Mouse (Mus musculus): ENCODE data around the gene Srsf2. TPM values are rescaled to one million over a fixed set of nuclear protein-coding genes. Genes with fewer than 3 reads are reported as not detected.

Srsf2 gene
- polyA plus RNA-seq, 1 experiment: 109 TPM

- H3K36me3 ChIP-seq (ENCODE audit: control insufficient read depth): no peaks in the 10 kb centered on the region
- peaks cover 6% of the 10 kb centered on the region for H3K4me1 ChIP-seq (ENCODE audit: control insufficient read depth)
- TF ChIP-seq GATA1 (IDR thresholded peaks at IDR 0.05; ENCODE audit: low read length) (no peak), TAL1 (IDR thresholded peaks at IDR 0.05; ENCODE audit: low read length) (no peak)
- H3K27me3 ChIP-seq (ENCODE audit: control insufficient read depth): peaks cover 8% of the 10 kb centered on the region
- H3K9me3 ChIP-seq (ENCODE audit: control insufficient read depth, low read length): no peaks in the 10 kb centered on the region
- no peak overlapping the region for H3K4me3 ChIP-seq (replicated peaks)
Observed at GRCm38 (mm10) chr11:116807526-116807925, 45.4 kb downstream of the Srsf2 start.

- TF ChIP-seq TAL1 (IDR thresholded peaks at IDR 0.05; ENCODE audit: low read length): no peak
- no peak for TF ChIP-seq GATA1 (IDR thresholded peaks at IDR 0.05; ENCODE audit: low read length)
- Histone ChIP-seq H3K9me3 (ENCODE audit: control insufficient read depth, low read length) (no peaks in the 10 kb centered on the region), H3K36me3 (ENCODE audit: control insufficient read depth) (no peaks in the 10 kb centered on the region), H3K4me1 (ENCODE audit: control insufficient read depth) (peaks cover 6% of the 10 kb centered on the region), H3K27me3 (ENCODE audit: control insufficient read depth) (peaks cover 8% of the 10 kb centered on the region), H3K4me3 (replicated peaks) (no peak overlapping the region)
Observed at GRCm38 (mm10) chr11:116807116-116807515, 45.8 kb downstream of the Srsf2 start.

- no peak for TF ChIP-seq GATA1 (IDR thresholded peaks at IDR 0.05; ENCODE audit: low read length)
- no peak for TF ChIP-seq TAL1 (IDR thresholded peaks at IDR 0.05; ENCODE audit: low read length)
- Histone ChIP-seq H3K4me1 (ENCODE audit: control insufficient read depth) (peaks cover 5% of the 10 kb centered on the region), H3K9me3 (ENCODE audit: control insufficient read depth, low read length) (no peaks in the 10 kb centered on the region), H3K36me3 (ENCODE audit: control insufficient read depth) (no peaks in the 10 kb centered on the region), H3K4me3 (replicated peaks) (no peak overlapping the region), H3K27me3 (ENCODE audit: control insufficient read depth) (peaks cover 8% of the 10 kb centered on the region)
Observed at GRCm38 (mm10) chr11:116806136-116807071, 46.5 kb downstream of the Srsf2 start.

- TF ChIP-seq GATA1 (IDR thresholded peaks at IDR 0.05; ENCODE audit: low read length) (no peak), TAL1 (IDR thresholded peaks at IDR 0.05; ENCODE audit: low read length) (no peak)
- Histone ChIP-seq H3K36me3 (ENCODE audit: control insufficient read depth) (no peaks in the 10 kb centered on the region), H3K27me3 (ENCODE audit: control insufficient read depth) (no peaks in the 10 kb centered on the region), H3K4me3 (replicated peaks) (no peak overlapping the region), H3K9me3 (ENCODE audit: control insufficient read depth, low read length) (no peaks in the 10 kb centered on the region), H3K4me1 (ENCODE audit: control insufficient read depth) (peaks cover 1% of the 10 kb centered on the region)
Observed at GRCm38 (mm10) chr11:116802709-116803108, 50.2 kb downstream of the Srsf2 start.

- H3K36me3 ChIP-seq (ENCODE audit: control insufficient read depth): no peaks in the 10 kb centered on the region
- no peaks in the 10 kb centered on the region; the same call in 1 of the 2 replicates for H3K27me3 ChIP-seq (ENCODE audit: control insufficient read depth)
- no peak overlapping the region for H3K4me3 ChIP-seq (replicated peaks)
- peaks cover 3% of the 10 kb centered on the region for H3K4me1 ChIP-seq (ENCODE audit: control insufficient read depth)
- H3K9me3 ChIP-seq (ENCODE audit: control insufficient read depth, low read length): no peaks in the 10 kb centered on the region
- TF ChIP-seq GATA1 (IDR thresholded peaks at IDR 0.05; ENCODE audit: low read length): no peak
- no peak for TF ChIP-seq TAL1 (IDR thresholded peaks at IDR 0.05; ENCODE audit: low read length)
Observed at GRCm38 (mm10) chr11:116801106-116801505, 51.8 kb downstream of the Srsf2 start.

Other genes with a start within 250 kb of the Srsf2 start
- 1.6 and 1.8 TPM in 2 replicates for gene Rhbdf2, start 226.1 kb downstream of the Srsf2 start, polyA plus RNA-seq (2012)
- not detected in 2 replicates for gene Prcd, start 199.6 kb downstream of the Srsf2 start, polyA plus RNA-seq (2012)
- 0.02 TPM in 1 of 2 replicates, not detected in the other for gene Cygb, start 198.8 kb downstream of the Srsf2 start, polyA plus RNA-seq (2012)
- gene St6galnac1, start 77.6 kb downstream of the Srsf2 start, polyA plus RNA-seq (2012): not detected in 2 replicates
- gene Mxra7, start 25.0 kb downstream of the Srsf2 start, polyA plus RNA-seq (2012): 0.03 and 0.05 TPM in 2 replicates
- 3.4 and 3.5 TPM in 2 replicates for gene Mettl23, start 9.8 kb downstream of the Srsf2 start, polyA plus RNA-seq (2012)
- 3.6 and 5.9 TPM in 2 replicates for gene Jmjd6, start 9.6 kb downstream of the Srsf2 start, polyA plus RNA-seq (2012)
- 0.91 and 1.2 TPM in 2 replicates for gene Mfsd11, start 654 bp downstream of the Srsf2 start, polyA plus RNA-seq (2012)
- gene Mgat5b, start 65.8 kb upstream of the Srsf2 start, polyA plus RNA-seq (2012): 0.02 TPM in 1 of 2 replicates, not detected in the other

Data from erythroblast, embryonic 14.5 days (primary cell).